Mouse (Mus musculus): ENCODE measurements around the gene Nfasc. TPM values are rescaled to one million over a fixed set of nuclear protein-coding genes. Genes with fewer than 3 reads are reported as not detected.
A peak's percentile ranks its signal among the peaks of the same experiment; 100 is the strongest.

Nfasc gene
- polyA plus RNA-seq, 1 experiment from 2014 or later = 44.8 TPM

DNA sequence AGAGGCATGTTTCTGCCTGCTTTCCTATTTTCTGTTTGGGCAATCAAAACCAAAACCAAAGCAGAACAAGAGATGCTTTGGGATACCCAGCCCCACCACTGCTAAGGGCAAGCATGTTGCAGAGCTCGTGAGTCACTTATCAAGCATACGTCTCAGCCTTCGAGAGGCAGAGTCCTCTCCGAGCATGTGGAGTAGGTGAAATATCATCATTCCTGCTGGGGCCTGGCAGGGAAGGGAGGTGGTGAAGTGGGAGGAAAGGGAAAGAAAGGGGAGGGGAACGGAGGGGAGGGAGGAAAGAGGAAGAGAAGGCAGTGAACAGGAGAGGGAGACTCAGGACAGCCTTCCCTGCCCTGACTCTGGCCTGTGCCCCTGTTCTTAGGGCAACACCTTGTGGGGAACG, 4.0 kb upstream of the Nfasc start:
- H3K27me3 ChIP-seq (ENCODE audit: control insufficient read depth, insufficient read depth, low read length) = no peaks in the 10 kb centered on the region
- no peak overlapping the region for H3K4me2 ChIP-seq (ENCODE audit: low read depth, low read length)
- ATAC-seq (ENCODE audit: low read depth) = no peak
- H3K4me1 ChIP-seq (ENCODE audit: control insufficient read depth, insufficient read depth, low read length) = peaks cover under 1% of the 10 kb centered on the region; the same call in 1 of the 2 replicates
- H3K9ac ChIP-seq (replicated peaks; ENCODE audit: low read depth, low read length) = no peak overlapping the region
- no peak overlapping the region for H3K4me3 ChIP-seq (ENCODE audit: low read depth, low read length)
- no peak overlapping the region for H3K27ac ChIP-seq (ENCODE audit: low read depth, low read length)
- 69% methylated on average over 6 of the region's 6 CpGs for WGBS
- no peaks in the 10 kb centered on the region for H3K36me3 ChIP-seq (ENCODE audit: control insufficient read depth, insufficient read depth, low read length)
- H3K9me3 ChIP-seq (ENCODE audit: control insufficient read depth, low read length) = no peaks in the 10 kb centered on the region

DNA sequence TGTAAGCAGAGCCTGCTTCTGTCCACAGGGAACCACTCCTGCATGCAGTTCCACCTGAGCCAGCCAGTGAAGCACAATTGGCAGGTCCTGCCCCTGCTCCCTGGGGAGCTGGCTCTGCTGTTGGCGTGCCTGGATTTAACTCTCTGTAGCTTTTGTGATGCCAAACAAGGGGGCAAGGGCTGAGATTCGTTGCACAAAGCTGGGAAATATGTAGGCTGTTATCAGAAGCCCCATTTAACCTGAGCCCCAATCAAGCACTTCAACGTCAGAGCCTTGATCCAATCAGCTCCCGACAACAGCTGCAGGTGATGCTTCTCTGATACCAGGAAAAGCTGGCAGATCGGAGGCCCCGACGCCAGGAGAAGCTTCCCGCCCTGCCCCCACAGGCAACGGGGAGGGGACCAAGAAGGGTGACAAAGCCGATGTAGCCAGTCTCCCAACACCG, 2.5 kb downstream of the Nfasc start:
- Histone ChIP-seq H3K36me3 (ENCODE audit: control insufficient read depth, insufficient read depth, low read length) (no peaks in the 10 kb centered on the region), H3K9me3 (ENCODE audit: control insufficient read depth, low read length) (no peaks in the 10 kb centered on the region), H3K4me3 (ENCODE audit: low read depth, low read length) (peak overlapping the region; percentile 62), H3K27me3 (ENCODE audit: control insufficient read depth, insufficient read depth, low read length) (no peaks in the 10 kb centered on the region), H3K9ac (replicated peaks; ENCODE audit: low read depth, low read length) (peak overlapping the region; percentile 78), H3K27ac (ENCODE audit: low read depth, low read length) (peak overlapping the region; percentile 91), H3K4me2 (ENCODE audit: low read depth, low read length) (peak overlapping the region; percentile 75), H3K4me1 (ENCODE audit: control insufficient read depth, insufficient read depth, low read length) (peaks cover 37% of the 10 kb centered on the region)
- peak; percentile 77 for ATAC-seq (ENCODE audit: low read depth)
- 2% methylated on average over 11 of the region's 11 CpGs for WGBS

DNA sequence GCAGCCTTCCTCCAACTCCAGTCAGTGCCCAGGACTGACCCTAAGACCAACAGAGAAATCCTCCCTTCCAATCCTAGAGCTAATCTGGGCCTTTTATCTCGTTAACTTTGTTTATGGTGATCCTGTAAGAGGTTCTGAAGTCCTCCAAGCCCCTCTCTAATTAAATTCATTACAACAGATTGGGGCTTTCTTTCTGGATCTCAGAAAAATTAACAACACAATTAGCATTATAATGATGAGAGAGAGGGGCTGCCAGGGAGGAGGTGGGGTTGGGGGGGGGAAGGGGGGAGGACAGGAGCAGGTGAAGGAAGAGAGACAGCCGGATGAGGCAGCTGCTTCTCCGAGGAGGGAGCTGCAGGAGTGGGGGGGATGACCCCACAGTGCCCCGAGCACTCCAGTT, 5.4 kb downstream of the Nfasc start:
- H3K4me2 ChIP-seq (ENCODE audit: low read depth, low read length) = no peak overlapping the region; the same call in 1 of the 2 replicates
- H3K4me3 ChIP-seq (ENCODE audit: low read depth, low read length) = no peak overlapping the region
- ATAC-seq (ENCODE audit: low read depth) = no peak
- whole genome bisulfite sequencing = 5% methylated on average over 4 of the region's 4 CpGs
- no peaks in the 10 kb centered on the region for H3K36me3 ChIP-seq (ENCODE audit: control insufficient read depth, insufficient read depth, low read length)
- H3K9me3 ChIP-seq (ENCODE audit: control insufficient read depth, low read length) = no peaks in the 10 kb centered on the region
- peaks cover 51% of the 10 kb centered on the region for H3K4me1 ChIP-seq (ENCODE audit: control insufficient read depth, insufficient read depth, low read length)
- H3K27me3 ChIP-seq (ENCODE audit: control insufficient read depth, insufficient read depth, low read length) = no peaks in the 10 kb centered on the region
- no peak overlapping the region for H3K9ac ChIP-seq (replicated peaks; ENCODE audit: low read depth, low read length)
- no peak overlapping the region for H3K27ac ChIP-seq (ENCODE audit: low read depth, low read length)

DNA sequence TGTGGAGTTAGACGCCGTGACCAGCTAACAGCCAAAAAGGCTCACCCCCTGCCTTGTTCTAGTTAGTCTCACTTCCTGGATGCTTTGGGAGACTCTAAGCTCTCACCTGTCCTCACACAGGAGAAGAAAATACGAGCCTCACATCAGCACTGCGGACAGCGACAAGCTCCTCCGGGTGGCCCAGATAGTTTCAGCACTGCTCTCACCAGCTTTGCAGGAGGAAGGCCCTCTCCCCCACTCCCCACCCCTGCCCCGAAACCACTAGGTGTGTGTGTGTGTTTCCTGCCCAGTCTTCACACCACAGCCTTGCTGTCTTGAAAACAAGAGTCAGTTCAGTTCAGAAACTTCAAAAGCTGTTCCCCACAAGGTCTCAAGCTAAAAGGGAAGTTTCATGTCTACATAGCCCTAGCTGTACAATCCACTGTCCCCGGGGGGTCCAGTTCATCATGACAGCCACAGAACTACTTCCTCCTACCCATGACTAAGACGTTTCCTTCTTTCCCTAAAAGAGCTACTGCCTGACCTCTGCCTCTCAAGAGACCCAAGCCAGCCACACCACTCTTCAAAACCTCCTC, 7.6 kb downstream of the Nfasc start:
- Histone ChIP-seq H3K4me1 (ENCODE audit: control insufficient read depth, insufficient read depth, low read length) (peaks cover 41% of the 10 kb centered on the region), H3K9me3 (ENCODE audit: control insufficient read depth, low read length) (no peaks in the 10 kb centered on the region), H3K4me3 (ENCODE audit: low read depth, low read length) (no peak overlapping the region), H3K4me2 (ENCODE audit: low read depth, low read length) (no peak overlapping the region), H3K9ac (replicated peaks; ENCODE audit: low read depth, low read length) (no peak overlapping the region), H3K27me3 (ENCODE audit: control insufficient read depth, insufficient read depth, low read length) (no peaks in the 10 kb centered on the region), H3K27ac (ENCODE audit: low read depth, low read length) (no peak overlapping the region), H3K36me3 (ENCODE audit: control insufficient read depth, insufficient read depth, low read length) (no peaks in the 10 kb centered on the region)
- ATAC-seq (ENCODE audit: low read depth) = no peak
- 46% methylated on average over 9 of the region's 9 CpGs for WGBS

DNA sequence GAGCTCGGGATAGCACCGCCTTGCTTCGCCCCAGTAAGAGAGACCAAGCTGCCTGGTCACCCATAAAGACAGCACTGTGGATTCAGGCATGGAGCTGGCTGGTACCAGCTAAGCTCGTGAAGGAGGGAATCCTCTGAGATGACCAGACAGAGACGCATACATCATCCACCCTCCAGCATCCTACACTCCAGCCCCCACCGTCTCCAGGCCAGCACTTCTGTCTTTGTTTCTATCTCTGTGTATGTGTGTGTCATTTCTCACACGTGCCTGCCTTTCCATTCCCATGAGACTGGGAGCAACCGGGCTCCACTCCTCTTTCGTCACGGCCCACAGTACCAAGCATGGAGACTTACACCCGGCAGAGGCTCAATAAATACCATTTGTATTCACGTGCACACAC, 9.3 kb downstream of the Nfasc start:
- Histone ChIP-seq H3K4me1 (ENCODE audit: control insufficient read depth, insufficient read depth, low read length) (peaks cover 40% of the 10 kb centered on the region), H3K9ac (replicated peaks; ENCODE audit: low read depth, low read length) (no peak overlapping the region)

DNA sequence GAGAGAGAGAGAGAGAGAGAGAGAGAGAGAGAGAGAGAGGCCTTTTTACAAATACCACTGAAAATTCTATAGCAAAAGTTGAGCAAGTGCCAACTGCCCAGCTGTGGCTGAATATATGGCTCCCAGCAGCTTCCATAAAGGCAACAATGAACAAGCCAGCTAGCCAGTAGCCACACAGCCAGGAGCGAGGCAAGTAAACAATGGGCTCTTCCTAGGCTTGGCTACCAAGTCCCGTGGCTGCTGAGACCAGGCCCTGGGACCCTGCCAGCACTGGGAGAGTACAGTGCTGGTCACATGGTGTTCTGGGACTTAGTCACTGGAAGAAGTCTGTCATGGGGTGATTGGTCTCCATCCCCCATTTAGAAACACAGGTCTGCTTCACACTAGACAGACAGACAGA, 14.0 kb downstream of the Nfasc start:
- H3K27ac ChIP-seq (ENCODE audit: low read depth, low read length) = peak overlapping the region; percentile 25; the same call in 1 of the 2 replicates
- no peak overlapping the region for H3K4me2 ChIP-seq (ENCODE audit: low read depth, low read length)
- H3K9ac ChIP-seq (replicated peaks; ENCODE audit: low read depth, low read length) = no peak overlapping the region
- no peaks in the 10 kb centered on the region for H3K27me3 ChIP-seq (ENCODE audit: control insufficient read depth, insufficient read depth, low read length)
- H3K9me3 ChIP-seq (ENCODE audit: control insufficient read depth, low read length) = no peaks in the 10 kb centered on the region
- H3K36me3 ChIP-seq (ENCODE audit: control insufficient read depth, insufficient read depth, low read length) = no peaks in the 10 kb centered on the region
- no peak for ATAC-seq (ENCODE audit: low read depth)
- no peak overlapping the region for H3K4me3 ChIP-seq (ENCODE audit: low read depth, low read length)
- 6% methylated on average over 2 of the region's 2 CpGs for whole genome bisulfite sequencing
- H3K4me1 ChIP-seq (ENCODE audit: control insufficient read depth, insufficient read depth, low read length) = peaks cover 16% of the 10 kb centered on the region

More for the DNA sequence above, 9.3 kb downstream of the Nfasc start:
- Histone ChIP-seq H3K27ac (ENCODE audit: low read depth, low read length) (no peak overlapping the region), H3K4me2 (ENCODE audit: low read depth, low read length) (no peak overlapping the region), H3K9me3 (ENCODE audit: control insufficient read depth, low read length) (no peaks in the 10 kb centered on the region), H3K36me3 (ENCODE audit: control insufficient read depth, insufficient read depth, low read length) (no peaks in the 10 kb centered on the region), H3K27me3 (ENCODE audit: control insufficient read depth, insufficient read depth, low read length) (no peaks in the 10 kb centered on the region), H3K4me3 (ENCODE audit: low read depth, low read length) (no peak overlapping the region)
- peak; percentile 30; the same call in 1 of the 2 replicates for ATAC-seq (ENCODE audit: low read depth)
- WGBS = 43% methylated on average over 12 of the region's 12 CpGs

DNA sequence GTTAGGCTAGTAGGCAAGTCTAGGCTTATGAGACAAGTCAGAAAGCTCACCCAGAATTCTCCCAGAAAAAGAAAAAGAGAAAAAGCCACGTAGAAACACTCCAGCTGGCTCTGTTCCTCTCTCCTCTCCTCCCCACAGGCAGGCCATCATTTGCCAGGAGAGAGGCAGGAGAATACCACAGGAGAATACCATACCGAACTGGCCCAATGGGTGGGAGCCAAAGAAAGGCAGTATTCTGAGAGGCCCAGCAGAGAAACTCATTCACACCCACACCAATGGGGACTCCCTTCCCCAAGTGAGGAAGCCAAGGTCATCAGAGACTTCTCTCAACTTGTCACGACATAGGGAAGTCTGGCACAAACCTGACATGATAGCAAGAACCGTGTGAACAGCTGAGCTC, 19.2 kb downstream of the Nfasc start:
- Histone ChIP-seq H3K27ac (ENCODE audit: low read depth, low read length) (no peak overlapping the region), H3K9ac (replicated peaks; ENCODE audit: low read depth, low read length) (no peak overlapping the region), H3K27me3 (ENCODE audit: control insufficient read depth, insufficient read depth, low read length) (no peaks in the 10 kb centered on the region), H3K4me3 (ENCODE audit: low read depth, low read length) (no peak overlapping the region), H3K36me3 (ENCODE audit: control insufficient read depth, insufficient read depth, low read length) (no peaks in the 10 kb centered on the region), H3K4me2 (ENCODE audit: low read depth, low read length) (no peak overlapping the region), H3K4me1 (ENCODE audit: control insufficient read depth, insufficient read depth, low read length) (peaks cover 23% of the 10 kb centered on the region), H3K9me3 (ENCODE audit: control insufficient read depth, low read length) (no peaks in the 10 kb centered on the region)
- 73% methylated on average over 4 of the region's 4 CpGs for WGBS
- ATAC-seq (ENCODE audit: low read depth) = no peak

DNA sequence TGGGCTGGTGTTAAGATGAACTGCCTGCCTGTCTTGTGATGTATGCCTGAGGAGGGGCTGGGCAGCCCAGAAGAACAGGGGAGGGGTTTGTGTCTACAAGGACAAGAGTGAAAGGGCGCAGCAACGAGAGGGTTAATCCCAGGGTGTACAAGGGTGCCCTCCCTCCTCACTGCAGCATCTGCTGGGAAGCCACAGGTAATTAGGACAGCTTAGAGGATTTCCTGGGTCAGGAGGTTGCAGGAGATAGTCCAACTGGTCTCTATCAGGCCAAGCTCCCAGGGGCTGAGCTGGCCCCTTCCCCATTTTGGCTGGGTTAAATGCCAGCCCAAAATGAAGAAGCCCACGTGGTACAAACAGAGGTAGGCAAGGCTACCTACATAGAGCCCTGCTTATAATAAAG, 20.3 kb downstream of the Nfasc start:
- Histone ChIP-seq H3K4me3 (ENCODE audit: low read depth, low read length) (no peak overlapping the region), H3K36me3 (ENCODE audit: control insufficient read depth, insufficient read depth, low read length) (no peaks in the 10 kb centered on the region), H3K4me2 (ENCODE audit: low read depth, low read length) (no peak overlapping the region), H3K4me1 (ENCODE audit: control insufficient read depth, insufficient read depth, low read length) (peaks cover 30% of the 10 kb centered on the region), H3K27me3 (ENCODE audit: control insufficient read depth, insufficient read depth, low read length) (no peaks in the 10 kb centered on the region), H3K27ac (ENCODE audit: low read depth, low read length) (no peak overlapping the region), H3K9me3 (ENCODE audit: control insufficient read depth, low read length) (no peaks in the 10 kb centered on the region), H3K9ac (replicated peaks; ENCODE audit: low read depth, low read length) (no peak overlapping the region)
- no peak for ATAC-seq (ENCODE audit: low read depth)
- 82% methylated on average over 3 of the region's 3 CpGs for WGBS

DNA sequence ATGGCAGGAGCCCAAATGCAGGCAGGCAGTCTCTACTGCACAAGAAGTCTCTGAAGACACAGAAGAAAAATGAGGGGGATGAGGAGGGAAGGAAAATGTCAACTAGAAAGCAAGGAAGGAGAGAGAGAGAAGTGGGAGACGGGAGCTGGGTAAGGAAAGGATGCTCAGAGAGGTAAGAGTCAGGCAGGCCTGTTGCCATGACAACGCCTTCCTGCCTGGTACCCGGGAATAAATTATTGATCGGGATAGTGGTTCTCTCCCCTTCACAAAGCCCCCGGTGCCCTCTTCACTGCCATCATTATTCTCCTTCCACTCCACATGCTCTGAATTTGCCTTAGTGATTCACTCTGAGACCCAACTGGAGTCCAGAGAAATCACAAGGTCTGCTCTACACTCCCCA, 23.4 kb downstream of the Nfasc start:
- Histone ChIP-seq H3K4me2 (ENCODE audit: low read depth, low read length) (no peak overlapping the region), H3K9ac (replicated peaks; ENCODE audit: low read depth, low read length) (no peak overlapping the region), H3K4me3 (ENCODE audit: low read depth, low read length) (no peak overlapping the region), H3K27ac (ENCODE audit: low read depth, low read length) (0 out of 2 replicates have a peak overlapping the region, but pooled peaks have one; percentile 36), H3K36me3 (ENCODE audit: control insufficient read depth, insufficient read depth, low read length) (no peaks in the 10 kb centered on the region), H3K4me1 (ENCODE audit: control insufficient read depth, insufficient read depth, low read length) (peaks cover 35% of the 10 kb centered on the region), H3K27me3 (ENCODE audit: control insufficient read depth, insufficient read depth, low read length) (no peaks in the 10 kb centered on the region), H3K9me3 (ENCODE audit: control insufficient read depth, low read length) (no peaks in the 10 kb centered on the region)
- 27% methylated on average over 5 of the region's 5 CpGs for WGBS
- ATAC-seq (ENCODE audit: low read depth) = peak; percentile 75; the same call in 1 of the 2 replicates
